In the genomic region with DNA sequence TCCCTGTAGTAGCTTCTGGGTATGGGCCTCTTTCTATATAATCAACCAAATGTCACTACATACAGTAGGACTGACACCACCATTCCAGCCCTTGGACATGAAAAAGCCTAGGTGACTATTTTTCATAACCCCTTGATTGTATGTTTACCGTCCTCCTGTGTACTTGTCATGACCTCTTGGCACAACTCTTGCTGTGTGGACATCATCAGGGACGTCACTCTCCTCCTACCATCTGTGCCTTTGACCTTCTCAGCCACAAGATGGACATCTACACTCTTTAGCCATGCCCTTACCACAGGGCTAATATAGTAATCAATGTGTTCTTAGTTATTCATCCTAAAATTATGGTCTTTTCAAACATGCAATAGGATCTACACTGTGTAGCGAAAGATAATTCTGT, we compare ENCODE assay signal across 35 mouse cellular contexts.
"Had no signal": no experiment of that assay in that cellular context is flagged by ENCODE, and none has a peak within 500 bp of the region (broad histone marks: within the 10 kb centered on the region; RNA-seq: fewer than 3 reads in every experiment).

No protein-coding gene starts in this region.

- H3K9ac ChIP-seq: heart, embryonic 12.5 days; heart, embryonic 13.5 days; heart, embryonic 15.5 days; hindbrain, embryonic 12.5 days; hindbrain, embryonic 13.5 days; hindbrain, embryonic 14.5 days; hindbrain, embryonic 15.5 days; intestine, embryonic 15.5 days; kidney, embryonic 15.5 days had no signal

- H3K36me3 ChIP-seq: heart, embryonic 10.5 days; heart, embryonic 12.5 days; heart, embryonic 13.5 days; heart, embryonic 15.5 days; hindbrain, embryonic 10.5 days; hindbrain, embryonic 12.5 days; hindbrain, embryonic 13.5 days; hindbrain, embryonic 15.5 days; intestine, embryonic 15.5 days; kidney, embryonic 15.5 days had no signal

- H3K9me3 ChIP-seq: heart, embryonic 10.5 days; heart, embryonic 13.5 days; heart, embryonic 15.5 days; hindbrain, embryonic 10.5 days; hindbrain, embryonic 12.5 days; hindbrain, embryonic 13.5 days; hindbrain, embryonic 15.5 days; intestine, embryonic 15.5 days; kidney, embryonic 15.5 days had no signal

- H3K4me2 ChIP-seq: heart, embryonic 11.5 days; heart, embryonic 12.5 days; heart, embryonic 13.5 days; heart, embryonic 15.5 days; hindbrain, embryonic 12.5 days; hindbrain, embryonic 13.5 days; hindbrain, embryonic 14.5 days; hindbrain, embryonic 15.5 days; intestine, embryonic 15.5 days; kidney, embryonic 15.5 days had no signal

- ATAC-seq: hindbrain, embryonic 16.5 days; hindbrain, postnatal 0 days; inflammation-experienced regulatory T-cells, adult 6 months; intestine, embryonic 15.5 days; intestine, embryonic 16.5 days; intestine, postnatal 0 days had no signal

- H3K4me1 ChIP-seq: heart, embryonic 10.5 days; heart, embryonic 12.5 days; heart, embryonic 13.5 days; heart, embryonic 15.5 days; hindbrain, embryonic 10.5 days; hindbrain, embryonic 12.5 days; hindbrain, embryonic 13.5 days; hindbrain, embryonic 15.5 days; intestine, embryonic 15.5 days; kidney, embryonic 15.5 days had no signal

- H3K27ac ChIP-seq: heart, embryonic 10.5 days; heart, embryonic 13.5 days; heart, embryonic 15.5 days; hindbrain, embryonic 10.5 days; hindbrain, embryonic 12.5 days; hindbrain, embryonic 13.5 days; hindbrain, embryonic 14.5 days; hindbrain, embryonic 15.5 days; hindbrain, postnatal 0 days; intestine, embryonic 15.5 days; kidney, embryonic 15.5 days; kidney, postnatal 0 days; layer of hippocampus, adult 2 months had no signal

- DNase-seq: heart, postnatal 10 days; heart, postnatal 14 days; heart, postnatal 36 days; heart, postnatal 4 days; kidney, adult 11 months; kidney, adult 18-20 months; kidney, adult 2 months; kidney, adult 8-10 months; kidney, adult 9 months; kidney, postnatal 10 days; kidney, postnatal 14 days; kidney, postnatal 25 days; kidney, postnatal 36 days; kidney, postnatal 4 days; layer of hippocampus, adult 9-11 months; layer of hippocampus, postnatal 36 days had no signal

- H3K27me3 ChIP-seq: heart, embryonic 12.5 days; heart, embryonic 13.5 days; heart, embryonic 15.5 days; hindbrain, embryonic 12.5 days; hindbrain, embryonic 13.5 days; hindbrain, embryonic 15.5 days; intestine, embryonic 15.5 days; kidney, embryonic 15.5 days had no signal

- H3K4me3 ChIP-seq: heart, embryonic 10.5 days; heart, embryonic 12.5 days; heart, embryonic 13.5 days; heart, embryonic 15.5 days; hindbrain, embryonic 10.5 days; hindbrain, embryonic 12.5 days; hindbrain, embryonic 13.5 days; hindbrain, embryonic 15.5 days; intestine, embryonic 15.5 days; kidney, embryonic 15.5 days; layer of hippocampus, adult 2 months had no signal
